Mouse (Mus musculus): ENCODE measurements around the gene Tmem254a.
"Not testable (repeated sequence)": the region's sequence is repeated elsewhere in the genome, so short reads cannot be mapped to it uniquely, and the experiment has no call there.

GRCm38 (mm10) chr14:25938004-25938403, 10.5 kb upstream of the Tmem254a start, which contains the start of gene Cphx1:
- not testable (repeated sequence) for TF ChIP-seq CTCF, POLR2A (IDR thresholded peaks at IDR 0.05; ENCODE audit: extremely low read depth, insufficient read depth, low read length)

All from cortical plate, adult 2 months (tissue).